In the genomic region with DNA sequence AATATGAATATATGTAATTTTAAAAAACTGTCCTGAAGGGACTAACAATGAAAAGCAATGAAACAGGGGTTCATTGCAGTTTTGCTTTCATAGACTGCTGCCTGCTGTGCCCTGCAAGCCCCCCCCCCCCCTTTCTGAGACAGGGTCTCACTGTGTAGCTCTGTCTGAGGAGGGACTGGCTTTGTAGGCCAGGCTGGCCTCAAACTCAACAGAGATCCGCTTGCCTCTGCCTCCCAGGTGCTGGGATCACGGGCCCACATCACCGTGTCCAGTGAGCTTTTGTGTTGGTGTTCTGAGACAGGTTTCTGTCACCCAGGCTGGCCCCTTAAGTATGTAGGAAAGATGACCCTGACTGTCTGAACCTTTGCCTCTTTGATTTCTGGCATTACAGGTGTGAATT, we compare ENCODE assay signal across 24 mouse cellular contexts. TPM values are rescaled to one million over a fixed set of nuclear protein-coding genes. Genes with fewer than 3 reads are reported as not detected.
A peak's percentile ranks its signal among the peaks of the same experiment; 100 is the strongest.
DNase-seq lines count a peak whose midpoint lies in the region; ATAC-seq lines count a peak whose summit lies in the region.
"Had no signal": no experiment of that assay in that cellular context is flagged by ENCODE, and none has a peak within 500 bp of the region (broad histone marks: within the 10 kb centered on the region; RNA-seq: fewer than 3 reads in every experiment).

No protein-coding gene starts in this region.

- peak; percentile 80 for DNase-seq in heart, adult 11 months
- no peak for DNase-seq in heart, postnatal 25 days (ENCODE audit: low spot score)
- no peak for DNase-seq in midbrain, embryonic 14.5 days
- no peak for DNase-seq in frontal cortex, postnatal 36 days (ENCODE audit: low spot score in 2 of 2)
- DNase-seq: adrenal gland, postnatal 10 days; adrenal gland, postnatal 36 days; cerebellum, adult 11 months; cerebellum, adult 2 months; cerebellum, adult 9-11 months; cerebellum, postnatal 25 days; forebrain, postnatal 0 days; gastrocnemius, postnatal 36 days; heart, postnatal 14 days had no signal

- WGBS in hindbrain, embryonic 15.5 days: 92% methylated on average over 3 of the region's 3 CpGs
- WGBS in hindbrain, embryonic 12.5 days: 92% methylated on average over 3 of the region's 3 CpGs
- 97% methylated on average over 3 of the region's 3 CpGs for WGBS in midbrain, embryonic 14.5 days
- 97% methylated on average over 3 of the region's 3 CpGs for whole genome bisulfite sequencing in midbrain, embryonic 16.5 days
- WGBS in neural tube, embryonic 15.5 days: 93% methylated on average over 3 of the region's 3 CpGs

- no peak overlapping the region for H3K9ac ChIP-seq in hindbrain, embryonic 15.5 days
- no peak overlapping the region for H3K9ac ChIP-seq in hindbrain, embryonic 12.5 days
- H3K9ac ChIP-seq in midbrain, embryonic 14.5 days (replicated peaks; ENCODE audit: low read length): no peak overlapping the region
- H3K9ac ChIP-seq in midbrain, embryonic 16.5 days (ENCODE audit: low read depth, low read length): no peak overlapping the region
- no peak overlapping the region for H3K9ac ChIP-seq in neural tube, embryonic 15.5 days (replicated peaks)
- H3K9ac ChIP-seq: embryonic facial prominence, embryonic 12.5 days; embryonic facial prominence, embryonic 15.5 days; forebrain, postnatal 0 days; heart, embryonic 13.5 days; hindbrain, embryonic 13.5 days; intestine, embryonic 15.5 days had no signal

- H3K4me3 ChIP-seq in hindbrain, embryonic 15.5 days: no peak overlapping the region
- no peak overlapping the region for H3K4me3 ChIP-seq in hindbrain, embryonic 12.5 days
- no peak overlapping the region for H3K4me3 ChIP-seq in midbrain, embryonic 14.5 days (replicated peaks; ENCODE audit: low read depth, low read length)
- H3K4me3 ChIP-seq in midbrain, embryonic 16.5 days (ENCODE audit: low read depth, low read length): no peak overlapping the region
- H3K4me3 ChIP-seq in neural tube, embryonic 15.5 days (replicated peaks): no peak overlapping the region
- H3K4me3 ChIP-seq: embryonic facial prominence, embryonic 12.5 days; embryonic facial prominence, embryonic 15.5 days; heart, embryonic 13.5 days; hindbrain, embryonic 13.5 days; intestine, embryonic 15.5 days had no signal

- peak overlapping the region; percentile 66 for H3K4me2 ChIP-seq in hindbrain, embryonic 15.5 days
- H3K4me2 ChIP-seq in hindbrain, embryonic 12.5 days (replicated peaks): no peak overlapping the region
- peak overlapping the region; percentile 1; the same call in 1 of the 2 replicates for H3K4me2 ChIP-seq in midbrain, embryonic 14.5 days (ENCODE audit: low read length)
- H3K4me2 ChIP-seq in midbrain, embryonic 16.5 days (ENCODE audit: low read length): no peak overlapping the region
- 0 out of 2 replicates have a peak overlapping the region, but pooled peaks have one; percentile 16 for H3K4me2 ChIP-seq in neural tube, embryonic 15.5 days
- H3K4me2 ChIP-seq: embryonic facial prominence, embryonic 12.5 days; embryonic facial prominence, embryonic 15.5 days; heart, embryonic 13.5 days; intestine, embryonic 15.5 days had no signal

- H3K27ac ChIP-seq in hindbrain, embryonic 15.5 days (replicated peaks): no peak overlapping the region
- no peak overlapping the region for H3K27ac ChIP-seq in hindbrain, embryonic 12.5 days
- no peak overlapping the region for H3K27ac ChIP-seq in midbrain, embryonic 14.5 days (replicated peaks; ENCODE audit: low read depth, low read length)
- no peak overlapping the region for H3K27ac ChIP-seq in midbrain, embryonic 16.5 days (ENCODE audit: low read length)
- H3K27ac ChIP-seq in neural tube, embryonic 15.5 days (replicated peaks): no peak overlapping the region
- H3K27ac ChIP-seq: embryonic facial prominence, embryonic 12.5 days; embryonic facial prominence, embryonic 15.5 days; heart, embryonic 13.5 days; hindbrain, embryonic 13.5 days; intestine, embryonic 15.5 days had no signal

- H3K9me3 ChIP-seq in hindbrain, embryonic 15.5 days: no peaks in the 10 kb centered on the region
- H3K9me3 ChIP-seq in hindbrain, embryonic 12.5 days (replicated peaks): no peaks in the 10 kb centered on the region
- no peaks in the 10 kb centered on the region for H3K9me3 ChIP-seq in midbrain, embryonic 14.5 days (ENCODE audit: control insufficient read depth, low read length)
- no peaks in the 10 kb centered on the region for H3K9me3 ChIP-seq in midbrain, embryonic 16.5 days (replicated peaks; ENCODE audit: control insufficient read depth, low read length, poor library complexity, severe bottlenecking)
- H3K9me3 ChIP-seq in neural tube, embryonic 15.5 days (replicated peaks): no peaks in the 10 kb centered on the region
- H3K9me3 ChIP-seq: embryonic facial prominence, embryonic 12.5 days; embryonic facial prominence, embryonic 15.5 days; heart, embryonic 13.5 days; hindbrain, embryonic 13.5 days; intestine, embryonic 15.5 days had no signal

- no peak for ATAC-seq in hindbrain, embryonic 15.5 days (ENCODE audit: low FRiP score, low read depth)
- ATAC-seq in hindbrain, embryonic 12.5 days (ENCODE audit: low FRiP score): no peak
- no peak for ATAC-seq in midbrain, embryonic 14.5 days (ENCODE audit: low FRiP score, low TSS enrichment)
- no peak for ATAC-seq in midbrain, embryonic 16.5 days
- ATAC-seq in neural tube, embryonic 15.5 days (ENCODE audit: low FRiP score): no peak
- ATAC-seq: forebrain, embryonic 14.5 days; forebrain, postnatal 0 days; intestine, embryonic 15.5 days; Patski had no signal

- H3K36me3 ChIP-seq in hindbrain, embryonic 15.5 days: no peaks in the 10 kb centered on the region
- no peaks in the 10 kb centered on the region for H3K36me3 ChIP-seq in hindbrain, embryonic 12.5 days
- H3K36me3 ChIP-seq in midbrain, embryonic 14.5 days (ENCODE audit: control insufficient read depth, insufficient read depth, low read length): no peaks in the 10 kb centered on the region
- H3K36me3 ChIP-seq in midbrain, embryonic 16.5 days (ENCODE audit: control insufficient read depth, insufficient read depth, low read length): no peaks in the 10 kb centered on the region
- H3K36me3 ChIP-seq in neural tube, embryonic 15.5 days: no peaks in the 10 kb centered on the region
- H3K36me3 ChIP-seq: embryonic facial prominence, embryonic 12.5 days; embryonic facial prominence, embryonic 15.5 days; hindbrain, embryonic 13.5 days; intestine, embryonic 15.5 days had no signal

- no peaks in the 10 kb centered on the region for H3K27me3 ChIP-seq in hindbrain, embryonic 15.5 days
- no peaks in the 10 kb centered on the region for H3K27me3 ChIP-seq in hindbrain, embryonic 12.5 days
- H3K27me3 ChIP-seq in midbrain, embryonic 14.5 days (ENCODE audit: control insufficient read depth, insufficient read depth, low read length): no peaks in the 10 kb centered on the region
- no peaks in the 10 kb centered on the region for H3K27me3 ChIP-seq in midbrain, embryonic 16.5 days (ENCODE audit: control insufficient read depth, insufficient read depth, low read depth, low read length)
- H3K27me3 ChIP-seq in neural tube, embryonic 15.5 days (replicated peaks): no peaks in the 10 kb centered on the region
- H3K27me3 ChIP-seq: embryonic facial prominence, embryonic 12.5 days; embryonic facial prominence, embryonic 15.5 days; heart, embryonic 13.5 days; hindbrain, embryonic 13.5 days; intestine, embryonic 15.5 days; Patski had no signal

- H3K4me1 ChIP-seq in hindbrain, embryonic 15.5 days (replicated peaks): peaks cover 33% of the 10 kb centered on the region
- H3K4me1 ChIP-seq in hindbrain, embryonic 12.5 days: peaks cover 16% of the 10 kb centered on the region
- H3K4me1 ChIP-seq in midbrain, embryonic 14.5 days (ENCODE audit: control insufficient read depth, insufficient read depth, low read length): peaks cover 17% of the 10 kb centered on the region
- H3K4me1 ChIP-seq in midbrain, embryonic 16.5 days (ENCODE audit: control insufficient read depth, insufficient read depth, low read length): peaks cover 24% of the 10 kb centered on the region
- peaks cover 28% of the 10 kb centered on the region for H3K4me1 ChIP-seq in neural tube, embryonic 15.5 days

- intact Hi-C loops in heart, postnatal 25 days (cut with DNase I): loop anchor here (5.0 to 10.0 kb wide), 2 partner anchors 79 to 361 kb away; no protein-coding TSS in a partner anchor

RNA-seq across cellular contexts. Expression of a gene that starts 2.9 kb away (rescaled TPM):
- 10 to 100 TPM; 36.1 to 38.0 TPM for total RNA-seq in heart, postnatal 25 days (2021)
- 49.2 and 49.3 TPM in 2 replicates for polyA plus RNA-seq in hindbrain, embryonic 15.5 days (2015; fragmentation: Nextera tagmentation; extraction: Ambion mirVana)
- 59.0 and 62.5 TPM in 2 replicates for polyA plus RNA-seq in hindbrain, embryonic 12.5 days (2016; fragmentation: Nextera tagmentation; extraction: Ambion mirVana)
- polyA plus RNA-seq in midbrain, embryonic 14.5 days (2014; fragmentation: Nextera tagmentation; extraction: Ambion mirVana): 48.3 and 51.1 TPM in 2 replicates
- polyA plus RNA-seq in midbrain, embryonic 16.5 days (2015; fragmentation: Nextera tagmentation; extraction: Ambion mirVana): 50.4 and 57.1 TPM in 2 replicates
- polyA plus RNA-seq in neural tube, embryonic 15.5 days (2015; fragmentation: Nextera tagmentation; extraction: Ambion mirVana): 43.3 and 50.0 TPM in 2 replicates

Comparison
In these comparisons a context has a peak if more than half of its experiments do, and no peak if none do; other contexts are left out.
1. H3K4me2 ChIP-seq: peak in hindbrain, embryonic 15.5 days (single experiment), midbrain, embryonic 14.5 days (single experiment) and neural tube, embryonic 15.5 days (single experiment); none in hindbrain, embryonic 12.5 days (single experiment) and midbrain, embryonic 16.5 days (single experiment).